Mouse (Mus musculus) CH12.LX (cell line): ENCODE results near the gene Il5. TPM values are rescaled to one million over a fixed set of nuclear protein-coding genes. Genes with fewer than 3 reads are reported as not detected.

Experiments used
- DNase-seq: peaks from one replicate; pipeline ENCODE4 v3.0.0-alpha.2; 2013; ENCODE audit errors: extremely low read depth
- H3K27ac ChIP-seq: 2 replicates; pipeline ENCODE4 v1.5.1; 2012; ENCODE audit warnings: low read depth, mild to moderate bottlenecking, control low read depth, moderate library complexity; ENCODE audit not compliant: insufficient read depth
- H3K27me3 ChIP-seq: replicated peaks from 2 replicates; pipeline ENCODE3; 2012; ENCODE audit warnings: inconsistent platforms
- H3K36me3 ChIP-seq, 2 experiments: replicated peaks in 1 of 2; 2 replicates each; pipeline versions ENCODE3 to v1.6.1; 2012; ENCODE audit warnings: inconsistent platforms in 1 of 2, low read length in 1 of 2, mild to moderate bottlenecking in 1 of 2, mixed read lengths in 1 of 2, moderate library complexity in 1 of 2; ENCODE audit not compliant: control insufficient read depth in 1 of 2, insufficient read depth in 1 of 2
- H3K4me1 ChIP-seq, 2 experiments: 2 replicates each; pipeline ENCODE4 v1.6.1; 2012; ENCODE audit warnings: inconsistent platforms in 1 of 2, moderate library complexity in 1 of 2; ENCODE audit not compliant: insufficient read depth in 2 of 2, control insufficient read depth in 1 of 2
- H3K4me2 ChIP-seq: 2 replicates; pipeline ENCODE4 v1.6.1; 2012; ENCODE audit warnings: low read depth, mild to moderate bottlenecking, control low read depth; ENCODE audit not compliant: poor library complexity, insufficient read depth, severe bottlenecking
- H3K4me3 ChIP-seq, 3 experiments: fragments of 150-350 bp in 1 of 3; sonication (generic) in 1 of 3; replicated peaks in 1 of 3; 2 replicates each; pipeline versions ENCODE3 to v1.5.1; 2011 to 2012; ENCODE audit warnings: low read depth in 2 of 3, low read length in 2 of 3, mild to moderate bottlenecking in 2 of 3, moderate library complexity in 2 of 3, control low read depth in 1 of 3, improper control_type of control experiment in 1 of 3, inconsistent platforms in 1 of 3, mixed read lengths in 1 of 3; ENCODE audit not compliant: poor library complexity in 1 of 3
- H3K79me2 ChIP-seq: replicated peaks from 2 replicates; pipeline ENCODE4 v1.6.1; 2012; ENCODE audit warnings: mild to moderate bottlenecking, moderate library complexity; ENCODE audit not compliant: control insufficient read depth, poor library complexity, insufficient read depth, severe bottlenecking; ENCODE audit errors: extremely low read depth
- H3K9ac ChIP-seq: 2 replicates; pipeline ENCODE4 v1.6.1; 2012; ENCODE audit warnings: low read depth, mild to moderate bottlenecking, control low read depth, moderate library complexity; ENCODE audit not compliant: insufficient read depth
- H3K9me3 ChIP-seq: replicated peaks from 2 replicates; pipeline ENCODE3; 2012; ENCODE audit warnings: low read length, inconsistent platforms, mixed read lengths
- BHLHE40 ChIP-seq: IDR thresholded peaks from 2 replicates; pipeline ENCODE4 v1.6.1; 2011; ENCODE audit warnings: mild to moderate bottlenecking, low read depth, low read length, improper control_type of control experiment
- CHD1 ChIP-seq: IDR thresholded peaks from 2 replicates; pipeline ENCODE4 v1.6.1; 2012; ENCODE audit warnings: low read depth, low read length, improper control_type of control experiment, inconsistent platforms
- CHD2 ChIP-seq: IDR thresholded peaks from 2 replicates; pipeline ENCODE4 v1.6.1; 2011; ENCODE audit warnings: low read length, improper control_type of control experiment
- CTCF ChIP-seq, 2 experiments: IDR thresholded peaks in 1 of 2; conservative IDR thresholded peaks in 1 of 2; 2 replicates each; pipeline ENCODE4 v1.5.1; 2011 to 2012; ENCODE audit warnings: low read depth in 2 of 2, low read length in 2 of 2, improper control_type of control experiment in 1 of 2, inconsistent platforms in 1 of 2, mild to moderate bottlenecking in 1 of 2, moderate library complexity in 1 of 2
- E2F4 ChIP-seq: IDR thresholded peaks from 2 replicates; pipeline ENCODE4 v1.6.1; 2011; ENCODE audit warnings: low read depth, low read length, improper control_type of control experiment; ENCODE audit not compliant: insufficient replicate concordance
- ELF1 ChIP-seq: IDR thresholded peaks from 2 replicates; pipeline ENCODE4 v1.6.1; 2014; ENCODE audit warnings: low read depth, mild to moderate bottlenecking, inconsistent platforms, low read length, improper control_type of control experiment
- EP300 ChIP-seq: IDR thresholded peaks from 2 replicates; pipeline ENCODE4 v1.6.1; 2011; ENCODE audit warnings: low read length, improper control_type of control experiment
- GABPA ChIP-seq: IDR thresholded peaks from 2 replicates; pipeline ENCODE4 v1.6.1; 2012; ENCODE audit warnings: low read depth, low read length, improper control_type of control experiment, inconsistent platforms; ENCODE audit not compliant: insufficient replicate concordance
- HCFC1 ChIP-seq: IDR thresholded peaks from 2 replicates; pipeline ENCODE4 v1.6.1; 2012; ENCODE audit warnings: low read depth, mild to moderate bottlenecking, inconsistent platforms, low read length, improper control_type of control experiment
- IRF4 ChIP-seq: IDR thresholded peaks from 2 replicates; pipeline ENCODE4 v1.6.1; 2014; ENCODE audit warnings: low read depth, mild to moderate bottlenecking, inconsistent platforms, low read length, improper control_type of control experiment
- JUN ChIP-seq: IDR thresholded peaks from 2 replicates; pipeline ENCODE4 v1.6.1; 2011; ENCODE audit warnings: low read depth, mild to moderate bottlenecking, low read length, improper control_type of control experiment, moderate library complexity; ENCODE audit not compliant: insufficient read depth
- KAT2A ChIP-seq: IDR thresholded peaks from 2 replicates; pipeline ENCODE4 v1.6.1; 2012; ENCODE audit warnings: low read length, improper control_type of control experiment, inconsistent platforms; ENCODE audit not compliant: insufficient replicate concordance
- MAFK ChIP-seq: IDR thresholded peaks from 2 replicates; pipeline ENCODE4 v1.6.1; 2011; ENCODE audit warnings: low read length, improper control_type of control experiment; ENCODE audit not compliant: insufficient replicate concordance
- MAX ChIP-seq: IDR thresholded peaks from 2 replicates; pipeline ENCODE4 v1.6.1; 2011; ENCODE audit warnings: low read length, improper control_type of control experiment
- MEF2A ChIP-seq: IDR thresholded peaks from 2 replicates; pipeline ENCODE4 v1.6.1; 2014; ENCODE audit warnings: low read depth, mild to moderate bottlenecking, inconsistent platforms, low read length, improper control_type of control experiment, borderline replicate concordance
- MXI1 ChIP-seq: IDR thresholded peaks from 2 replicates; pipeline ENCODE4 v1.6.1; 2011; ENCODE audit warnings: mild to moderate bottlenecking, low read depth, low read length, improper control_type of control experiment
- PAX5 ChIP-seq: IDR thresholded peaks from 2 replicates; pipeline ENCODE4 v1.6.1; 2012; ENCODE audit warnings: low read length, inconsistent platforms, mixed read lengths
- POLR2AphosphoS2 ChIP-seq: IDR thresholded peaks from 2 replicates; pipeline ENCODE4 v1.6.1; 2011; ENCODE audit warnings: low read depth, low read length, improper control_type of control experiment
- RAD21 ChIP-seq: IDR thresholded peaks from 2 replicates; pipeline ENCODE4 v1.6.1; 2011; ENCODE audit warnings: low read depth, mild to moderate bottlenecking, low read length, improper control_type of control experiment, moderate library complexity
- SIN3A ChIP-seq: IDR thresholded peaks from 2 replicates; pipeline ENCODE4 v1.6.1; 2012; ENCODE audit warnings: low read length, improper control_type of control experiment, inconsistent platforms
- SMC3 ChIP-seq: IDR thresholded peaks from 2 replicates; pipeline ENCODE4 v1.6.1; 2011; ENCODE audit warnings: low read depth, low read length, improper control_type of control experiment
- TCF12 ChIP-seq: IDR thresholded peaks from 2 replicates; pipeline ENCODE4 v1.6.1; 2014; ENCODE audit warnings: low read depth, mild to moderate bottlenecking, inconsistent platforms, low read length, improper control_type of control experiment
- UBTF ChIP-seq: IDR thresholded peaks from 2 replicates; pipeline ENCODE4 v1.6.1; 2012; ENCODE audit warnings: low read depth, mild to moderate bottlenecking, inconsistent platforms, low read length, improper control_type of control experiment, moderate library complexity
- ZC3H11A ChIP-seq: IDR thresholded peaks from 2 replicates; pipeline ENCODE4 v1.6.1; 2012; ENCODE audit warnings: low read depth, mild to moderate bottlenecking, inconsistent platforms, low read length, improper control_type of control experiment
- ZMIZ1 ChIP-seq: IDR thresholded peaks from 2 replicates; pipeline ENCODE4 v1.6.1; 2012; ENCODE audit warnings: low read depth, mild to moderate bottlenecking, inconsistent platforms, low read length, improper control_type of control experiment
- ZNF384 ChIP-seq: IDR thresholded peaks from 2 replicates; pipeline ENCODE4 v1.6.1; 2012; ENCODE audit warnings: low read depth, low read length, improper control_type of control experiment, inconsistent platforms
- dilution Hi-C: fragments of 300-500 bp; cut with MboI; formaldehyde crosslinking; loops from 2 replicates; pipeline ENCODE4 v1.14.3; 2020; ENCODE audit warnings: low sequenced_read_pairs; ENCODE audit not compliant: extremely low pct_unique_long_range_greater_than_20kb, extremely low pct_ligation_motif_present
- in situ Hi-C: fragments of 300-500 bp; cut with MboI; formaldehyde crosslinking; loops from 3 replicates; pipeline ENCODE4 v1.14.3; 2019; ENCODE audit warnings: low sequenced_read_pairs, low pct_ligation_motif_present, low pct_unique_long_range_greater_than_20kb, mixed read lengths
- polyA plus RNA-seq: library from polyadenylated mRNA; unstranded; fragments of >175 nt; gene quantifications from 2 replicates; pipeline ENCODE4 v1.2.1, GENCODE M21; 2012; ENCODE audit warnings: low read depth; ENCODE audit not compliant: insufficient read length
- total RNA-seq, 2 experiments: library from RNA; depleted of rRNA; stranded (reverse); fragments of 300-350 nt in 1 of 2; fragments of >200 nt in 1 of 2; gene quantifications; 2 replicates each; pipeline ENCODE4 v1.2.3; 2012 to 2014

Gene Il5
- total and polyA plus RNA-seq, 3 experiments = not detected

- peak; percentile 30; the same call in 1 of the 2 replicates for TF ChIP-seq HCFC1
- no peak; the same call in 1 of the 2 replicates for TF ChIP-seq EP300
- TF ChIP-seq POLR2AphosphoS2 = peak; percentile 97
- no peak for TF ChIP-seq RAD21
- TF ChIP-seq GABPA = no peak
- no peak for TF ChIP-seq SMC3
- 0 out of 2 replicates have a peak, but pooled peaks have one; percentile 9 for TF ChIP-seq MAX
- TF ChIP-seq ZNF384 = no peak
- TF ChIP-seq ZC3H11A = no peak
- TF ChIP-seq TCF12 = peak; percentile 97
- no peak for TF ChIP-seq JUN
- no peak for TF ChIP-seq KAT2A
- TF ChIP-seq E2F4 = peak; percentile 58; the same call in 1 of the 2 replicates
- peak; percentile 62 for TF ChIP-seq ELF1
- TF ChIP-seq PAX5 = no peak
These were observed 49.1 kb downstream of the Il5 start, which contains the start of gene Irf1 (continued) for GRCm38 (mm10) chr11:53769760-53770124.

- in situ Hi-C loops = no loop called here
- Histone ChIP-seq H3K36me3 (peaks cover 38 to 42% of the 10 kb centered on the region in 2 experiments), H3K9me3 (no peaks in the 10 kb centered on the region), H3K79me2 (peaks cover 49% of the 10 kb centered on the region), H3K4me2 (peak overlapping the region; percentile 68), H3K4me1 (peaks cover 31 to 76% of the 10 kb centered on the region in 2 experiments), H3K27me3 (no peaks in the 10 kb centered on the region), H3K4me3 (peak overlapping the region; percentile 77 to 98 (median 93)), H3K9ac (peak overlapping the region; percentile 78), H3K27ac (peak overlapping the region; percentile 93)
- TF ChIP-seq JUN (no peak), MEF2A (0 out of 2 replicates have a peak, but pooled peaks have one; percentile 6), IRF4 (no peak), ELF1 (peak; percentile 74), SIN3A (peak; percentile 92), CHD1 (peak; percentile 85), UBTF (peak; percentile 87; the same call in 1 of the 2 replicates), BHLHE40 (peak; percentile 67; the same call in 1 of the 2 replicates), MAFK (no peak), ZMIZ1 (0 out of 2 replicates have a peak, but pooled peaks have one; percentile 34), MXI1 (peak; percentile 66), CHD2 (no peak), CTCF (conservative IDR thresholded peaks at IDR 0.05 in 1 of 2, IDR thresholded peaks at IDR 0.05 in 1 of 2; ENCODE audit: low read depth in 2 of 2, low read length in 2 of 2) (peak in 1 of 2 experiments; percentile 37; a peak in 2 of 4 replicates), E2F4 (no peak; the same call in 1 of the 2 replicates)
- dilution Hi-C loops = no loop called here
- peak; percentile 53 for DNase-seq
These were observed 49.7 kb downstream of the Il5 start for GRCm38 (mm10) chr11:53770125-53770791.
